9 mouse cellular contexts compared by ENCODE assay signal in genomic region chr3:95450408-95450807, GRCm38 (mm10). TPM values are rescaled to one million over a fixed set of nuclear protein-coding genes. Genes with fewer than 3 reads are reported as not detected.
DNase-seq lines count a peak whose midpoint lies in the region; ATAC-seq and TF ChIP-seq lines count a peak whose summit lies in the region.
"Had no signal": no experiment of that assay in that cellular context is flagged by ENCODE, and none has a peak within 500 bp of the region (broad histone marks: within the 10 kb centered on the region; RNA-seq: fewer than 3 reads in every experiment).

No protein-coding gene starts in this region.

- H3K4me1 ChIP-seq in spleen, adult 2 months (ENCODE audit: control insufficient read depth, insufficient read depth, insufficient read length): no peaks in the 10 kb centered on the region
- H3K4me1 ChIP-seq: stomach, embryonic 15.5 days had no signal

- no peak; the same call in 1 of the 2 replicates for ATAC-seq in cerebellum, adult (ENCODE audit: insufficient number of reproducible peaks, low FRiP score, low TSS enrichment)

- TF ChIP-seq CTCF in spleen, adult 2 months (IDR thresholded peaks at IDR 0.05; ENCODE audit: extremely low read depth, insufficient read depth, insufficient read length, insufficient replicate concordance): peak; percentile 50; the same call in 1 of the 2 replicates

- 54% methylated on average over 1 of the region's 1 CpGs for WGBS in spleen, adult 2 months

- peak; percentile 32 to 65 for DNase-seq in cerebellum, adult 18-20 months
- peak; percentile 44 for DNase-seq in urinary bladder, postnatal 14 days (ENCODE audit: low spot score)
- no peak for DNase-seq in urinary bladder, postnatal 10 days (ENCODE audit: low spot score)
- peak; percentile 44 for DNase-seq in embryo, embryonic 9.5 days (ENCODE audit: extremely low spot score)
- peak; percentile 40 to 46 for DNase-seq in kidney, postnatal 25 days
- peak; percentile 65 for DNase-seq in lung, postnatal 36 days
- peak; percentile 29 to 44 for DNase-seq in spleen, adult 2 months (ENCODE audit: low read depth in 1 of 2, low spot score in 2 of 2)

- H3K27me3 ChIP-seq in spleen, adult 2 months (ENCODE audit: control insufficient read depth, insufficient read depth, low read length): no peaks in the 10 kb centered on the region
- H3K27me3 ChIP-seq: stomach, embryonic 15.5 days had no signal

- no peak overlapping the region for H3K4me3 ChIP-seq in spleen, adult 2 months (ENCODE audit: extremely low read depth, insufficient read depth, insufficient read length)
- H3K4me3 ChIP-seq: stomach, embryonic 15.5 days had no signal

- H3K36me3 ChIP-seq in spleen, adult 2 months (ENCODE audit: control insufficient read depth, insufficient read depth, low read length): peaks cover 13% of the 10 kb centered on the region

- TF ChIP-seq POLR2A in spleen, adult 2 months (IDR thresholded peaks at IDR 0.05; ENCODE audit: low read depth, low read length): no peak

- H3K27ac ChIP-seq in spleen, adult 2 months (ENCODE audit: insufficient read depth, low read length): no peak overlapping the region
- H3K27ac ChIP-seq: stomach, embryonic 15.5 days had no signal

RNA-seq across cellular contexts. Expression of gene Arnt, which starts 16.2 kb away (rescaled TPM):
- 19.5 and 20.7 TPM in 2 replicates for polyA plus RNA-seq in spleen, adult 2 months (2012; rRNA removed)

RNA-seq across cellular contexts. Expression of gene 4930558C23Rik, which starts 47.8 kb away (rescaled TPM):
- not detected in 2 replicates for polyA plus RNA-seq in spleen, adult 2 months (2012; rRNA removed)
- polyA plus RNA-seq: stomach, embryonic 15.5 days had no signal

RNA-seq across cellular contexts. Expression of gene Ctsk, which starts 48.6 kb away (rescaled TPM):
- polyA plus RNA-seq in spleen, adult 2 months (2012; rRNA removed): 1.3 and 1.4 TPM in 2 replicates
